Mouse (Mus musculus) kidney, postnatal 0 days (tissue): ENCODE data around the gene Sh3pxd2a. TPM values are rescaled to one million over a fixed set of nuclear protein-coding genes. Genes with fewer than 3 reads are reported as not detected.

Source experiments
- ATAC-seq: fragments of 200-750 bp; cut with Nextera tagmentation; replicated peaks from 2 replicates; pipeline ENCODE4 v1.8.0; 2017; ENCODE audit warnings: low read depth, moderate number of reproducible peaks, moderate TSS enrichment, moderate library complexity; ENCODE audit not compliant: low FRiP score
- DNase-seq: peaks from one replicate; pipeline ENCODE4 v3.0.0-alpha.2; 2016; ENCODE audit warnings: low spot score
- H3K27ac ChIP-seq: fragments of 300-500 bp; sonication (generic); 2 replicates; pipeline ENCODE4 v1.5.1; 2014; ENCODE audit warnings: mild to moderate bottlenecking
- H3K27me3 ChIP-seq: fragments of 300-500 bp; sonication (generic); 2 replicates; pipeline ENCODE4 v1.6.1; 2014; ENCODE audit warnings: low read length, mixed read lengths; ENCODE audit not compliant: insufficient read depth
- H3K36me3 ChIP-seq: fragments of 300-500 bp; sonication (generic); 2 replicates; pipeline ENCODE4 v1.6.1; 2014; ENCODE audit warnings: low read length, mixed read lengths; ENCODE audit not compliant: insufficient read depth
- H3K4me1 ChIP-seq: fragments of 300-500 bp; sonication (generic); replicated peaks from 2 replicates; pipeline ENCODE4 v1.6.1; 2014; ENCODE audit warnings: antibody characterized with exemption, low read length, mixed read lengths; ENCODE audit not compliant: insufficient read depth
- H3K4me2 ChIP-seq: fragments of 300-500 bp; sonication (generic); 2 replicates; pipeline ENCODE4 v1.6.1; 2014; ENCODE audit warnings: mild to moderate bottlenecking, low read length, moderate library complexity, mixed read lengths
- H3K4me3 ChIP-seq: fragments of 300-500 bp; sonication (generic); replicated peaks from 2 replicates; pipeline ENCODE4 v1.5.1; 2014; ENCODE audit warnings: low read depth, low read length
- H3K9ac ChIP-seq: fragments of 300-500 bp; sonication (generic); 2 replicates; pipeline ENCODE4 v1.6.1; 2014; ENCODE audit warnings: low read depth, low read length
- H3K9me3 ChIP-seq: fragments of 300-500 bp; sonication (generic); replicated peaks from 2 replicates; pipeline ENCODE4 v1.6.1; 2016; ENCODE audit warnings: low read length, inconsistent platforms, mixed read lengths
- CTCF ChIP-seq: IDR thresholded peaks from 2 replicates; pipeline ENCODE4 v1.5.1; 2016; ENCODE audit warnings: antibody characterized with exemption, low read depth, mild to moderate bottlenecking, moderate library complexity
- WGBS: fragments of 180-500 bp; shearing (Covaris S2); extraction: QIAGEN DNeasy Blood & Tissue Kit; methylation state at CpG from one replicate; pipeline ENCODE4 v1.1.7; 2014; 5-methylcytosine and 5-hydroxymethylcytosine counted together
- polyA plus RNA-seq: library from polyadenylated mRNA; unstranded; fragments of >200 nt; fragmentation: Nextera tagmentation; extraction: Ambion mirVana; gene quantifications from 2 replicates; pipeline ENCODE4 v1.2.1, GENCODE M21; 2015

The Sh3pxd2a gene
- polyA plus RNA-seq, 1 experiment from 2014 or later, result 4.1 TPM

- ATAC-seq, result no peak
- Histone ChIP-seq H3K9me3 (no peaks in the 10 kb centered on the region), H3K27me3 (no peaks in the 10 kb centered on the region), H3K4me2 (no peak overlapping the region), H3K9ac (no peak overlapping the region), H3K36me3 (no peaks in the 10 kb centered on the region), H3K27ac (peak overlapping the region; percentile 14; the same call in 1 of the 2 replicates), H3K4me1 (peaks cover 16% of the 10 kb centered on the region; the same call in 1 of the 2 replicates), H3K4me3 (no peak overlapping the region)
- no peak for DNase-seq
- TF ChIP-seq CTCF, result no peak
- 60% methylated on average over 3 of the region's 3 CpGs for WGBS
These were observed 60.5 kb downstream of the Sh3pxd2a start for GRCm38 (mm10) chr19:47403391-47404379.

DNA sequence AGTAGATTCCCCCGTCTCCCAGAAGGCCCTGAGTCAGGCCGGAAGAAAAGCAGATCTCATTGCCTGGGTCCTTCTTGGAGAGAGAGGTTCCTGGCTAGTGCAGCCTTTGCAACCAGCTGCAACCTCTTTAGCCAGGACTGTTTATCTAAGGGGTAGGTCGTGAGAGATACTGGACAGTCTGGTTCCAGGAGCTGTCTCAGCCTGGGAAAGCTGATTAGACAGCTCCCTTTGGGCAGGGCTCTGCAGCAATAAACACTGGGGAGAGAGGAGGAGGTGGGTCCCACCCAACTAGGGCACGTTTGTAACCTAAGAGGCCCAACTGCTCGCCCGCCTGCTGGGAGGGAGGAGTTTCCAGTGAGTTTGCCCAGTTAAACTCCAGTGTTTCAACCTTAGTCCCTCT is 61.2 kb downstream of the Sh3pxd2a start:
- Histone ChIP-seq H3K4me1 (peaks cover 23% of the 10 kb centered on the region), H3K9me3 (no peaks in the 10 kb centered on the region), H3K27me3 (no peaks in the 10 kb centered on the region), H3K4me2 (no peak overlapping the region), H3K9ac (no peak overlapping the region), H3K36me3 (no peaks in the 10 kb centered on the region), H3K4me3 (no peak overlapping the region), H3K27ac (peak overlapping the region; percentile 14; the same call in 1 of the 2 replicates)
- DNase-seq (peak; percentile 78), ATAC-seq (no peak)
- 20% methylated on average over 6 of the region's 6 CpGs for whole genome bisulfite sequencing
- TF ChIP-seq CTCF, result no peak

DNA sequence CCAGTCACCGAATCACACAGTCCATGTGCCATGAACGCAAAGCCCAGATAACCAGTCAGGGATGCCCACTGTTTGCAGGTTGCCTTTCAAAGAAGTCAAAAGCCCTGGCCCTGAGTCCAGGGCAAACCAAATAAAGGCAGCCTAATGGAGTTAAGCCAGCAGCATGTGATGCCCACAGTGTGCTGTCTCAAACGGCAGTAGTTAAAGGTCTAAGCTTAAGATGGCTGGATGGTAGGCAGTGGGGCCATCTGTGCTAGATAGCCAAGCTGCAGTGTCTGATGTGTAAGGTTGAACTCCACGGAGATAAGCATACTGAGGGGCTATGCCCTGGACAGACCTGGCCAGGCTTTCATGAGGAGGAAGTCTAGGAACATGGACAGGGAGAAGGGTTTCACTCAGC is 61.7 kb downstream of the Sh3pxd2a start:
- no peak overlapping the region for H3K4me2 ChIP-seq
- no peak for TF ChIP-seq CTCF
- WGBS, result 70% methylated on average over 4 of the region's 4 CpGs
- H3K27me3 ChIP-seq, result no peaks in the 10 kb centered on the region
- H3K27ac ChIP-seq, result peak overlapping the region; percentile 14; the same call in 1 of the 2 replicates
- ATAC-seq (no peak), DNase-seq (no peak)
- peaks cover 24% of the 10 kb centered on the region for H3K4me1 ChIP-seq
- H3K9me3 ChIP-seq, result no peaks in the 10 kb centered on the region
- no peak overlapping the region for H3K9ac ChIP-seq
- no peaks in the 10 kb centered on the region for H3K36me3 ChIP-seq
- H3K4me3 ChIP-seq, result no peak overlapping the region

DNA sequence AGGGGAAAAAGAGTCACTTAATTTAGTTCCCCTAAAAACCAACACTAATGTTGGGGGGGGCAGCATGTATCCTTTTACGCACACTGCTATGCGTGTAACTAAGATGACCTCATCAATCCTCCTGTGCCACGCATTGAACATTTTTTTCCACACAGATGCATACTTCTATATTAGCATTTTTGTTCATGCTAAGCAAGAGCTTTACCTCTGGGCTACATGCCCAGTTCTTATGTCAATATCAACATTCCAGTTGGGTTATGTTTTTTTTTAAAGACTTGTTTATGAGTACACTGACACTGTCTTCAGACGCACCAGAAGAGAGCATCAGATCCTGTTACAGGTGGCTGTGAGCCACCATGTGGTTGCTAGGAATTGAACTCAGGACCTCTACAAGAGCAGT is 64.5 kb downstream of the Sh3pxd2a start:
- Histone ChIP-seq H3K4me3 (no peak overlapping the region), H3K4me1 (peaks cover 24% of the 10 kb centered on the region), H3K9ac (no peak overlapping the region), H3K27me3 (no peaks in the 10 kb centered on the region), H3K27ac (no peak overlapping the region), H3K9me3 (no peaks in the 10 kb centered on the region), H3K36me3 (no peaks in the 10 kb centered on the region), H3K4me2 (no peak overlapping the region)
- ATAC-seq (no peak), DNase-seq (no peak)
- WGBS, result 67% methylated on average over 4 of the region's 4 CpGs
- TF ChIP-seq CTCF, result no peak

GRCm38 (mm10) chr19:47399029-47399428 is 65.2 kb downstream of the Sh3pxd2a start:
- Histone ChIP-seq H3K27ac (no peak overlapping the region), H3K27me3 (no peaks in the 10 kb centered on the region), H3K9me3 (no peaks in the 10 kb centered on the region), H3K4me1 (peaks cover 24% of the 10 kb centered on the region), H3K4me3 (no peak overlapping the region), H3K36me3 (no peaks in the 10 kb centered on the region), H3K4me2 (no peak overlapping the region), H3K9ac (no peak overlapping the region)
- ATAC-seq (no peak), DNase-seq (no peak)
- 91% methylated on average over 11 of the region's 11 CpGs for WGBS
- TF ChIP-seq CTCF, result no peak

DNA sequence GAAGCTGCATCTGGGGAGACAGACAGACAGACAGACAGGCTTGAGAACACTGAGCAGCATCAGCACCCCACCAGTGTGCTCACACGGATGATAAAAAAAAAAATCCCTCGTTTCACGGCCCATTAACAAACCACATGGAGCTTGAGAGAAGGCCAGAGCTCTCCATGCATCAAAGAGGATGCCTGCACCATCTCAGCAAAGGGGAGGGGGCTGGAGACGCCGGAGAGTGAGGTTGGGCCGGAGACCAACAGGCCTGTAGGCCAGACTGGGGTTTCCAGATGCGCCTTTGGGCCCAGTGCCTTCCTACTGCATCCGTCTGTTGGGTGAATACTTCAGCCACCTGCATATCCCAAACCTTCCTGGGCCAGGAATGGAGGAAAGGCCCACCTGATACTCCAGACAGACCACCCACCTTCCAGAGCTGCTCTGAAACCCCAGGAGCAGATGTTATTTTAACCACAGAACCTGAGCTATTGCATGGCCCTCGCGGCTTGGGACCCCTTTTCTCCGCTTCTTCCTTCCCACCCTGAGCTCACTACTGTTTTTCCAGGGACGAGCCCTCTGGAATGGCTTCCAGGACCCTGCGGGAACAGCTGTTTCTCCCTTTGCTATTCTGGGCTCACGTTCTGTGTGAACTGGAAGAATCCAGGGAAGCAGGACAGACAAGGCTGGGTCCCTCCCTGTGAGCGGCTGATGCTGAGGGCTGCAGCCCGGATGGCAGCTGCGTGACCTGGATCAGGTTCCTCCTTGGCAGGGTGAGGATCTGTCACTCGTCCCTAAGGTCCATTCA is 66.1 kb downstream of the Sh3pxd2a start:
- Histone ChIP-seq H3K36me3 (no peaks in the 10 kb centered on the region), H3K4me3 (no peak overlapping the region), H3K9me3 (no peaks in the 10 kb centered on the region), H3K4me2 (no peak overlapping the region), H3K27me3 (no peaks in the 10 kb centered on the region), H3K4me1 (peaks cover 18% of the 10 kb centered on the region), H3K27ac (no peak overlapping the region), H3K9ac (no peak overlapping the region)
- WGBS, result 37% methylated on average over 18 of the region's 18 CpGs
- no peak for TF ChIP-seq CTCF
- ATAC-seq (no peak), DNase-seq (peak; percentile 47)
